Mouse (Mus musculus): ENCODE measurements around the gene Selenof.
"Not testable (repeated sequence)": the region's sequence is repeated elsewhere in the genome, so short reads cannot be mapped to it uniquely, and the experiment has no call there.

Gene Selenof

DNA sequence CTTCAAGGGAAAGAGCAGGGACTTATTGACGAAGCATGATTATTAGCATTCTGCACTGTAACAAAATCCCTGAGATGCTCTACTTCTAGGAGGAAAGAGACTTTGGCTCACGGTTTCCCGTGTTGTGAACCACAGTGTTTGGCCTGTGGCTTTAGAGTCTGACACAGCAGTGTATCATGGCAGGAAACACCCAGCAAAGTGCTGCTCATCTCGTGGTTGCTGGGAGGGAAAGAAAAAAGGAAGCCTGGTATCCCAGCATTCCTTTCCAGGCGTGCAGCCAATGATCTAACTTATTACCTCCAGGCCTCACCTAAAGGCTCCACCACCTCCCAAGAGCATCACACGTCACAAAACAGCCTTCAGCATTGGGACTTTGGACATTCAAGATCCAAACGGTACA lies 32.7 kb downstream of the Selenof start:
- DNase-seq (ENCODE audit: low spot score in 2 of 2) = no peak

DNA sequence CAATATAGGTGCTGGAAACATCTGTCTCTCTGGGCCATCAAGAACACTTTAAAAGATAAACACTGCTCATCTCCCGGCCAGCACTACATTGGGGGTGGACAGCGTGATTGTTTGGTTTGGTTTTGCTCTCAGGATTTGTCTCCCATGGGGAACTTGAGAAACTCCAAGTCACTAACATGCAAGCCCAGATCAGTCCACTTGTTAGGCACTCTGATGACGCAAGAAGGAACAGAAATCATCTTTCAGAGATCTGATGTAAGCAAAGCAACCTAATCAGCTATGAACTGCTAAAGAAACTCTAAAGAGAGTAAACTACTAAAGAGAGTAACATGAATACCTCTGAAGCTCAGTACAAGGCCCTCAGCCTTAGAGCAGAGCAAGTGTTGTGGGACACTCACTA lies 33.5 kb downstream of the Selenof start:
- no peak for DNase-seq (ENCODE audit: low spot score in 2 of 2)

DNA sequence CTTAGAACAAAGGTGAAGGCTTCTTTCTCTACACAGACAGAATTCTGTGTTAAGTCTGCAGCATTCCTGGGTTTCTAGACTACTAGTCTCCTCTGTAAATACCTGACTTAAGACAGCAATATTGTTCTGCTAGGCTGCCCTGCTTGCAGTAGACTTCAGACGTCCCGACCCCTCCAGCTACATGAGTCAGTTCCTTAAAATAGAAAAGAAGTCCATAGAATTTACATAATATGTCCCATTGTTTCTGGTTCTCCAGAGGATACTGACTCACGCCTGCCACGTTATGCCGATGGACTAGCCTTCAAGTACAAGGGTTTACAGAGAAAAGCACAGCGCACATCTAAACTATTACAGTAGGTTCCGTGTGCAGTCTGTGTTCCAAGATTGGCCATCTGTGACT lies 34.1 kb downstream of the Selenof start:
- no peak for DNase-seq (ENCODE audit: low spot score in 2 of 2)

DNA sequence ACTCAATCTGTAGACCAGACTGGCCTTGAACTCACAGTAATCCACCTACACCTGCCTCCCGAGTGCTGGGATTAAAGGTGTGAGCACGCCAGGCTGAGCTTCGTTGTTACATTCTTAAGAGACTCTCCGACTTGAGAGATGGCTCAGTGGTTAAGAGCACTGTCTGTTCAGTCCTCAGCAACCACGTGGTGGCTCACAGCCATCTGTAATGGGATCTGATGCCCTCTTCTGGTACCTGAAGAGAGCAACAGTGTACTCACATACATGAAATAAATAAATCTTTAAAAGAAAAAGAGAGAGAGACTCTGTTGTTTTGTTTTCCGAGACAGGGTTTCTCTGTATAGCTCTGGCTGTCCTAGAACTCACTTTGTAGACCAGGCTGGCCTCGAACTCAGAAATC lies 35.7 kb downstream of the Selenof start:
- DNase-seq (ENCODE audit: low spot score in 2 of 2) = not testable (repeated sequence)

DNA sequence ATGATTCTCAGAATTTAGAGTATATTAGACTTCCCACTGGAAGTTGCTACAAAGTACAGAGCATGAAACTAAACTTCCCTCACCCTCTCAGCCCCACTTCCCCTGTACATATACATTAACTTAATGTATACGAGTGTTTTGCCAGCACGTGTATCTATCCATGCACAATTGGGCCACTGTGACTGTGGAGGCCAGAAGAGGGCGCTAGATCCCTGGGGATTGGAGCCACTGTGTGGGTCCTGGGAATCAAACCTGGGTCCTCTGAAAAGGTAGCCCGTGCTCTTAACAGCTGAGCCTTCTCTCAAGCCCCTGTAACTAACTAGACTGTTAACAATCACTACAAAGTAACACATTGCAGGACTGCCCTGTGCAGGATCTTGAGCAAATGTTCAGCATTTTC lies 36.3 kb downstream of the Selenof start:
- DNase-seq (ENCODE audit: low spot score in 2 of 2) = no peak

DNA sequence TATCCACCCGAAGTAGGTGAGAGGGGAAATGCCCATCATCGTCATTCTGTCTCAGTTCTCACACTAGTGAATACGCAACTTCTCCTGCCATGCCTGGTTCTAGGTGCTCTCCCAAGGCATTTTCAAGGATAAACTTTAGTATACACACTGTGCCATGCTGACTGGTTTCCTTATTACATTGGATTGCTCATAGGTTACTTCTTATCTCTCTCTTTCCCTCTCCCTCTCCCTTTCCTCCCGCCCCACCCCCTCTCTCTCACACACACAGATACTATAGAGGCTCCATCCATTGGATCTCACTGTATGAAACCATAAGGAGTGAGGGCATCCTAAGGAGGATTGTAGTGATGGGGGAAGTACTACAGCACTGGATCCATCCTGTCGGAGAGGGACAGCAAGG lies 38.0 kb downstream of the Selenof start:
- DNase-seq (ENCODE audit: low spot score in 2 of 2) = no peak

DNA sequence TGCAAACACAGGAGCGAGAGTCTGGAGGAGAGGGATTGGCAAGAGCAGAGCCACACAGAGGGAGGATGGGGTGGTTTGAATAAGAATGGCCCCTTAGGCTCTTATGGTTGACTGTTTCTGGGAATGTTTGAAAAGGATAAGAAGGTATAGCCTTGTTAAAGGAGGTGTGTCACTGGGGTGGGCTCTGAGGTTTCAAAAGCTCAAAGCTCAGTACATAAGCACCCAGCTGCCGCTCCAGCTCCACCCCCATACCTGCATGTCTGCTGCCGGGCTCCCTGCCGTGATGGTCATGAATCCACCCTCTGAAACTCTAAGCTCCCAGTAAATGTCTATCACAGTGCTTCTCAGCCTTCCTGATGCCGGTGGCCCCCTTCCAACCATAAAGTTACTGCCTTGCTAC lies 40.7 kb downstream of the Selenof start:
- no peak for DNase-seq (ENCODE audit: low spot score in 2 of 2)

DNA sequence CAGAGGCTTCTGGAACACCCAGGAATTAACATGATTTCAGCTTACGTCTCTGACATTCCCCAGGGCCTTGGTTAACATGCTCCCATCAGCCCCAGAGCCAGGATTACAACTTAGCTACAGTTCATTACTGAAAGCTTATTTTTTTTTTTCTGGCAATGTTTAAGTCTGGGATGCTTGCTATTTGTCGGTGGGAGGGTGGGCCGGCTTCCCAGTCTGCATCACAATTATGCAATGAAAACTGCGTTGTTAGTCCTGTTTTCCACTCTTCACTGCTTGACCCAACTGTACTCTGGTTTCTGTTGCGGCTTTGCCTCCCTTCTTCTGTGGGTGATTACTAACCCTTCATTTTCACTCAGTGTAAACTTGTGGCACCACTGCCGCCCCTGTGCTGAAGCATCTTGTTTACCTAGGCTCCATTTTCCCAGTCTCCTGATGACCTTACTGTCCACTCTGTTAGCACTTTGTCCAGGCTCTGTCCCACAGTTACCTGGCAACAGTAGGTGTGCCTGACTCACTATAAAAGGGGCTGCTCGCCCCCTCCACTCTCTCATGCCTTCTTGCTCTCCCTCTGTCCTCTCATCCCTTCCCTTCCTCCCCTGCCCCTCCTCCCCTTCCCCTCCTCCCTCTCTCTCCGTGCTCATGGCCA lies 41.6 kb downstream of the Selenof start:
- DNase-seq (ENCODE audit: low spot score in 2 of 2) = no peak

DNA sequence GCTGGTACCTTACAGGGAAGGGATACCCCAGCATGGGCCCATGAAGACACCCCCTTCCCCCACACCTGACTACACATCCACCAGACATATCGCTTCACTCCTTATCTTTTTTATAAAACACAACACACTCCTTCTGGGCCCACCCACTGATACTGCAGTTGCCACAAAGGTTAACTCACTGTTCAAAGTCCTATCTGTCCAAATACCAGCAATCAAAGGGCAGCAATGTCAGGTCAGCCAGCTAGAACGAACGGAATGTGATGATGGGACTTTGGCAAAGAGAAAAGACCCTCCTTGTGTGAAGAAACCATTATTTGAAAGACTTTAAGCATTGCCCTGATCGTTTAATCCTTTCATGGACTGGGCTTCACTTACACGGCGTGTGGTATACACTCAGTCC lies 42.3 kb downstream of the Selenof start:
- DNase-seq (ENCODE audit: low spot score in 2 of 2) = no peak

DNA sequence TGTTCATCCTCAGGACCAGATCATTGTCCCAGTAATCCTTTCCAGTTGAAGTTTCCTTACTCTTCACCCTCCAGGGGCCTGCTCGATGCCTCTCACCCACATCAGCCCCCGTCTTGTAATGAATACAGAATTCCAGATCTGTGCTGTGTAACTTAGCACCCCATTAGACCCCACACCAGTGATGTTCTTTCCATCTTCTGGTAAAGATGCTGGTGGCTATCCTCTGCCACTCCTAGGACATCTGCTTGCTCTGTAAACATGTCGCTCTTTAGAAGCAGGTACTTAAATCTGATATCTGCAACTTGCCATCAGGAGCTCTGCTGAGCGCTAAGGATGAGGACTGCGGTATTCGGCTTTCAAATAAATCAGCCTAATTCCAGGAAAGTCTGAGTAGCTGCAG lies 44.2 kb downstream of the Selenof start:
- no peak for DNase-seq (ENCODE audit: low spot score in 2 of 2)

DNA sequence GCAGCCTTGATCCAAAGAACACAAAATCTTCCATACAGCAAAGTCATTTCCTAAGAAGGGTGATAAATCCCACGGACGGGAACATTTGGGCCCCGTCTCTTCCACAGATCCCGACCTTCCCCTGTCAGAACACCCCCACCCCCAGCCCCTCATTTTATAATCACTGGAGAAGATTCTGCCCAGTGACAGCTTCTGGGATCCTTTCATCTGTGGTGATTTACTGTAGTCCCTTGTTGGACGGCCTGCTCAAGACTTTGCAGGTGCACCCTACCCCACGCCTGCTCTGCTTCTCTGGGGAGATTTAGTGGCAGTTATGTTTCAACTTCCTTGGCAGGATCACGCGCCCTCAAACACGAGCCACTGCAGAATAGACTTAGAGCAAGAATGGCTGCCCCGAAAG lies 44.6 kb downstream of the Selenof start:
- DNase-seq (ENCODE audit: low spot score in 2 of 2) = no peak

DNA sequence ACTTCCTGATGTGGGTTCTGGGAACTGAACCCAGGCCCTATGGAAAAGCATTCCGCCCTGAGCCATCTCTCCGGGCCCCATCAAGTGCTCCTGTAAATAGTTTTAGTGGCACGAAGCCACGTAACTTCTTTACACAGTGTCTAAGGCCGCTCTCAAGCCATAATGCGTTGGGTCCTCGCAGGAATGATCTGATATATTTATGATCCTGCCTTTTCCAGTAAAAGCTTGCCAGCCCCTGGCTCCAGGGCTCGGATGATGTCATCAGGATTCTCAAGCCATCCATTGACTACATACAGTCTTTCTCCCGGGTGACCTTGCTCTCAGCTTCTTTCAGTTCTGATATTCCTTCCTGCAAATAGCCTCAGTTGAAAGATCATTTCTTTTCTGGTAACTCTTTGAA lies 45.4 kb downstream of the Selenof start:
- no peak for DNase-seq (ENCODE audit: low spot score in 2 of 2)

DNA sequence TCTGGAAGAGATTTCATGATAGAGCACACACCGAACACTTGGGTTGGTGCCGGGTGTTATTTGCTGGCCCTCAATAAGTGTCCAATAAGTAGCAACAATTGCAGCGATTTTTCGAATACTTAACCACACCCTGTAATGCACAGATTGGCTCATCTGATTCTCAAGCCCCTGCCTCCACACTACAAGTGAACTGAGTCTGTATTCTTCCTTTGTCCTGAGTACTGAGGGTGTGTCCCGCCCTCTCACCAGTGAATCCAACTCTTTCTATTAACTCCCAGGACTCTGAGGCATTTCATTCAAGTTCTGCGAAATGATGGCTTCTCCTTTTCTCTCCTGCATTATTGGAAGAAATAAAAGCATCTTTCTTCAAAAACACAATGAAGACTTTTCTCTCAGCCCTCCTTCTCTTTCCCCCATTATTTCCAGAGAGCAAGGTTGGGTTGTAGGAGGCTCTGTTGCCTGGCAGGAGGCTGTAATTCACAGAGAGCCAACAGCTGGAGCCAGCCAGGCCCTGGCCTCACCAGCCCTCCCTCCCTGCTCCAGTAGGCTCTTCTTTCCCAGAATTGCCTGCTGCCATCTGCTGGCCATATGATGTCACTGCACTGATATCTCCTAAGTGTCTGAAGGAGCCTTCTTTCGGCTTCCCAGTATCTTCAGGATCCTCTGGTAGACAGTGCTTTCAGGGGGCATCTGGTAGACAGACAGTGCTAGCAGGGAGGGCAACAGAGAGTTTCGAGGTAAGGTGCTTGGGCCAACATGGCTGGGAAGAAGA lies 46.7 kb downstream of the Selenof start:
- peak; percentile 76 to 86 for DNase-seq (ENCODE audit: low spot score in 2 of 2)

DNA sequence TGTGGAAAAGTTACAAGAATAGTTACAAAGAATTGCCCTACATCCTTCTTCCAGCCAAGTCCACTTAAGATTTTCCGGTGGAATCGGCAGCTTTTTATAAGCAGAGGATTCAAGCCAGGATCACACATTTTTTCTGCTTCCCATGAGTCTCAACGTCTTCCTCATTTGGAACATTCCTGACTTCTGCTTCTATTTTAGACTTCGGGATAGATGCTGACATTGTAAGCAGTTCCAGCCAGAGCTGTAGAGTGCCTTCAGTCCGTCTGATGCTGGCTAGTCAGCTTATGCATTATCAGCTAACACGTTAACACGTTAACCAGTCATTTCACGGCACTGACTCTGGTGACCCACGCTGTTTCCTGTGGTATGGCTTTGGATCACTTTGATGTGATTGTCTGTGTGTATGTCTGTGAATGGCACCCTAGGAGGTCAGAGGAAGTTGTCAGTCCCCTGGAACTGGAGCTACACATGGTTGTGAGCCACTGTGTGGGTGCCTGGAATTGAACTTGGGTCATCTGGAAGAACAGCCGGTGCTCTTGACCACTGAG lies 47.6 kb downstream of the Selenof start:
- no peak for DNase-seq (ENCODE audit: low spot score in 2 of 2)

DNA sequence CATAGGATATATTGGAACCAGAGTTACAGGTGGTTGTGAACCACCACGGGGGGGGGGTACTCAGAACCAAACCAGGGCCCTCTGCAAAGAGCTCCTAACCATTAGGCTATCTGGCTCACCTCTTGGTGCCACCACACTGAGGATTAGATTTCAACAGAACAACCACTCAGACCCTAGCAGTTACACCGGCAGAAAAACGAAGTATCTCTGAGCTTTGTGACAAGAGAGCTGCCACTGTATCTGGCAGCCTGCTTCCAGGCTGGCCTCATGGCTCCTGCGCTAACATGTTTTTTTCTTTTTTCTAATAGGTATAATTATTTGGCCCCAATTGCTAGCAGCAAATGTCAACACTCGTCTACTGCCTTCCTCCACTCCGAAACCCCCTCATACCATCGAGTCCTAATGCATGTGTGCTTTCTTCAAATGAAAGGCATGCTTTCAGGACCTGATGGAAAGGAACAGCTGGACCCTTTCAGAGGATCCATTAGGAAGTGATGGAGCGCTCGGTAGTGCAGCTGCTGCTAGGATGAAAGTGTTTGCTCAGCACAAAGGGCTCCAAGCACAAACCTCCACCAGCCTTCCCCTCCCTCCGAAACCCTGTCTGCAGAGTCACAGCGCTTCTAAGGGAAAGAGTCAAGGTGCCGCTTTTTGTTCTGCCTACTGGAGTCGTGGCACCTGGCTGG lies 53.0 kb downstream of the Selenof start:
- no peak for DNase-seq (ENCODE audit: low spot score in 2 of 2)

DNA sequence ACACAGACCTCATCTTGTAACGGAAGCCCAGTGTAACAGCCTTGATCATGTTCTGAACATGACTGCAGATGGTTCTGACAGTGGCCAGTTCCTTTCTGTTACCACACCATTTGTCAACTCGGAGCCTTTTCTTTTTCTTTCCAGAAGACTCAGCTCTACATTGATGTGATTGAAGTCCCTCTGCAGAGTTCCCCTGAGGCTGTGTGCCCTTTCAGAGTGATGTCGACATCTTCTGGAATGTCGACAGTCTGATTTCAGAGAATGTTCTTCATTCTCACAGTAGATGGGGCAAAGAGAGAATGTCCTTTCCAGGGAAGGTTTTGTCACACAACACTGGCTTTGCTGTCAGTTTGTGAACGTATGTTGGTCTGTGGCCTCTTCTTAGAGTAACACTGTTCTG lies 55.6 kb downstream of the Selenof start:
- DNase-seq (ENCODE audit: low spot score in 2 of 2) = no peak

DNA sequence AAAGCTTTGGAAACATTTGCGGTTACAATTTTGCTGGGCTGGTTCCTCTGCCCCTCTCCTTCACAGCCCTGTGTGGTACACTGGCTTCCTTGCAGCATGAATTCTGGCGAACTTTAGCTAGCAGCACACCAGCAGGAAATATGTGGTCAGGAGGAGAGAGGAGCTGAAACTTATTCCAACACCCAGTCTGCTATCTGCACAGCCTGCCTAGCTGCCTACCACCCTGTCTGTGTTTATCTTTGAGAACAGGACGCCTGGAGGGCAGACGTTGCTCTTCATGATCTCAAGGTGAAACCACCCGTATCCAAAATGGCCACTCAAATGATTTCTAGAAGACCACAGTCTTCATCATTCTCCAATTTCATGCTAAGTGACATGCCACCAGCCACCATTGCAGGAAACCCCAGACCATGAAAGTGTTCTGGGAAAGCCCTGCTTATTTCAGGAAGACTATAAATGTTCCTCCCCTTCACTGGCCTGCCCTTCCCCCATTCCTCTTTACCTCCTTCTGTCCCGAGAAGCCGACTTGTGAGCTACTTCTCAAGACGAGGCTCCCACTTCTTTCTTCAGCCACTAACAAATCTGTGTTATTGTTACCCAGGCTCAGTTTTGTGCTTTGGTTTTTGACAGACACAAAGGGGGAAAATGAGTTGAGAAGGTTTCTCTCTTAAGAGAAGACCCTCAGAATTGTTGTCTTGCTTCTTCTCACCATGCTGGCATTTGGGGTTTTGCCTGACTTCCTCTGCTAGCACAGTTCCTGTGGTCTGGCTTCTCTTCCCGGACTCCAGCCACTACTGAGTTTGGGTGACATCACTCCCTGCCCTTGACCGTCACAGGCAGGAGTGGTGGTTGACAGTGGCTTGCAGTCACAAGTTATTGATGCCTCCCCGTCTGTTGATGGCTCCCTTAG lies 58.2 kb downstream of the Selenof start:
- no peak for DNase-seq (ENCODE audit: low spot score in 2 of 2)

DNA sequence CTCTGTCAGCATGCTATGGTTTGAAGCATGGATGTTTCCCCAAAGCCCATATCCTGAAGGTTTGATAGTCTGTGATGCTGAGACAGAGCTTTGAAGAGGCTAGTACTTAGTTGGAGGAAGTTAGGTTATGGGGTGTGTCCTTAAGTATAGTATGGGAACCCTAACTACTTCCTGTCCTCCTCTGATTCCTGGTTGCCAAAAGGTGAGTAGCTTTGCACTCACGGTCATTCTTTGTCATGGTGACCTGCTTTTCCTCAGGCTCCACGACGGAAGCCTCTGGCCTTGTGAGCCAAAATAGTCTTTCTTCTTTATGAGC lies 58.8 kb downstream of the Selenof start:
- DNase-seq (ENCODE audit: low spot score in 2 of 2) = no peak

DNA sequence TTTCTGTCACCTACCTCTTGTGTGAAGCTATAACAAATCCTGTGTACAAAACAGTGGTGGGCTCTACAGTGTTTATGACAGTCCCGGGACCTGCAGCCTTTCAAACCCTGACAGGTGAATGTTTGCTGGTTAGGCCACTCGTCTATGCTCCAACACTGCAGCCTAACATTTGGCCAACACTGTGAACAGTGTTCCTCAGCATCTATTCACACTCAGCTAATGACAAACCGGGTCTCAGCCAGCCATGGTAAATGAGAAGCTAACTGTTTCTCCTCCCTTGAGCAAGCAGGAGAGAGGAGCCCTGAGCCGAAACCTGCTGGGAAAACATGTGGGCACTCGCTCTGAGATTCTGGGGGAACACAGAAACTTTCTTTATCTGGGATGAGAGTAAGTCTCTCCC lies 65.1 kb downstream of the Selenof start:
- DNase-seq (ENCODE audit: low spot score in 2 of 2) = no peak

DNA sequence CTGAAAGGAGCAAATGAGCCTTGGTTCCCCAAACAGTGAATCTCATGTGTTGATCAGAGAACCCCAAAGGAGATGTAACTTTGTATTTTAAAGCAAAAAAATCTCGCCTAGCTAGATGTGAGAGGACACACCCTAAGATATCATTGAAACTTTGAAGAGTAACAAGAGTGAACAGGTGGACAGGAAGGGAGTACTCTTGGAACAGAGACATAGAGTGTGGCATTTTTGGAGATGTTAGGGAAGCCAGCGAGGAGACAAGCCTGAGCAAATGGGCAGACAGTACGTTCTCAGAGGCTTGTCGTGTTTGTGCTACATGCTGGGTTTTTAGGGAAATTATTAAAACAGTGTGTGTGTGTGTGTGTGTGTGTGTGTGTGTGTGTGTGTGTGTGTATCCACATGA lies 68.0 kb downstream of the Selenof start:
- DNase-seq (ENCODE audit: low spot score in 2 of 2) = no peak

DNA sequence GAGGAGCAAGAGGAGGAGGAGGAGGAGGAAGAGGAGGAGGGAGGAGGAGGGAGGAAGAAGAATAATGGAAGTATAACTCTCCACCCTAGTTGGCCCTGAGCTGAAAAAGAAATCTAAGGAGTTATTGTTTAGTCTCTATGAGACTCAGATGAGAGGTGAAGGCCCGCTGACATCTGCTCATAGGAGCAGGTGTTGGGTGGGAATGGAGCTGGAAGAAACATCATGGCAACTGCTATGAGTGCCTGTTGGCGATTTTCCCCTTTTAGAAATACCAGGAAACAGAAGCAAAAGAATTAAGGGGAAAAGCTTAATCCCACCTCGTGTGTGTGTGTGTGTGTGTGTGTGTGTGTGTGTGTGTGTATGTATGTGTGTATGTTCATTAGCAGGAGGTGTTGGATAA lies 69.3 kb downstream of the Selenof start:
- DNase-seq (ENCODE audit: low spot score in 2 of 2) = no peak

DNA sequence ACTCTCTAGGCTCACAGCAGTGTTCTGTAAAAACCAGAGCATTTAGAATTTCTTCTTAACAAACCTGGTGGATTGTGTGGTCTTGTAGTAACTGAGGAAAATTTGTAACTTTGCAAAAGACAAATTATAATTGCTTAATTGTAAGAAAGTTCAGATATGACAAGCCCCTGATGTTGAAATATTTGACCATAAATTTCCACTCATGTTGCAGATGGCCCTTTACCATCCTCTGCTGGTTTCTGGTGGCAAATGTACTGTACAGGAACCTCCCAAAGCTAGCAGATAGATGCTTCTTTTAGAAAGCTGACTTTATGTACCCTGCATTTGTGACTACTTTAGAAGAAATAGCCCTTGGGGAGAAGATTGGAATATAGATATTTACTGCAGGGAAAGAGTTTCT lies 69.9 kb downstream of the Selenof start:
- DNase-seq (ENCODE audit: low spot score in 2 of 2) = no peak
